Mouse (Mus musculus): ENCODE data around the gene 6030452D12Rik.

DNA sequence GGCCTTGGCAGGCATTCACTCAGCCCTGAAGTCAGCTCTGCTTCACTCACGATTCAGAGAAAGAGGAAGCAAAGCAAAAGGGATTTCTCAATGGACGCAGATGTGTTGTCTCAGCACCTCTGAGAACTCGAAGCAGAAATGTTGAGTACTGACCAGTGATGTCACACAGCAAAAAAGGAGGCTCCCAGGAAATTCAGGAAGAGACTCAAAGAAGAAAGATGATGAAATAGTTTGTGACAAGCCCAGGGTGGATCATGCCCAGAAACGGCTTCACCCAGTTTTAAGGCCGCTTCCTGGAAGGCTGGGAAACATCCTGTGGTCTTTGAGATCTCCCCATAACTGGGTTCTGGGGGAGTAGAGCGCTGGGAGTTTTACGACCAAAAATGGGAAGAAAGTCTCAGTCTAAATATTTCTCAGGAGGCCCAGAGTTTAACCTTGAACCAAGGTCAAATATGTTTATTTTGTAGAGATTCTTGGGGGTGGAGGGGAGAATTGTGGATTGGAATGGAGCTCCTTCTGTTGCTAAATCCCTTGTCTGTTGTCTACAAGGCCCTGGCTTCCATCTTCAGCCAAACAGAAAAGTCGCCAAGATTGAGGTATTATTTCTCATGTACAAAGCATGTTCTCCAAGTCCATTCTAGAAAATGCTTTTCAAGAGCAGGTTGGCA is at the start of gene 6030452D12Rik:
- no peak for TF ChIP-seq CTCF (IDR thresholded peaks at IDR 0.05; ENCODE audit: insufficient read depth, low read length)
- no peak for TF ChIP-seq POLR2A (IDR thresholded peaks at IDR 0.05; ENCODE audit: borderline replicate concordance, extremely low read depth, low read depth, low read length)
